Mouse (Mus musculus) midbrain, postnatal 0 days (tissue): ENCODE results near the gene Cyp3a25. TPM values are rescaled to one million over a fixed set of nuclear protein-coding genes. Genes with fewer than 3 reads are reported as not detected.
"Not testable (repeated sequence)": the region's sequence is repeated elsewhere in the genome, so short reads cannot be mapped to it uniquely, and the experiment has no call there.

Experiments
- ATAC-seq: fragments of 200-750 bp; cut with Nextera tagmentation; 2 replicates; pipeline ENCODE4 v1.8.0; 2017; ENCODE audit warnings: moderate number of reproducible peaks, mild to moderate bottlenecking, moderate TSS enrichment, moderate library complexity; ENCODE audit not compliant: low FRiP score
- DNase-seq: peaks from one replicate; pipeline ENCODE4 v3.0.0-alpha.2; 2015; ENCODE audit warnings: low spot score
- H3K27ac ChIP-seq: fragments of 300-500 bp; sonication (generic); 2 replicates; pipeline ENCODE4 v1.5.1; 2014; ENCODE audit warnings: low read depth, mild to moderate bottlenecking, low read length, mixed read lengths
- H3K27me3 ChIP-seq: fragments of 300-500 bp; sonication (generic); 2 replicates; pipeline ENCODE4 v1.6.1; 2014; ENCODE audit warnings: low read length, control low read depth, mixed read lengths; ENCODE audit not compliant: insufficient read depth
- H3K36me3 ChIP-seq: fragments of 300-500 bp; sonication (generic); 2 replicates; pipeline ENCODE4 v1.6.1; 2014; ENCODE audit warnings: low read length, control low read depth, mixed read lengths; ENCODE audit not compliant: insufficient read depth
- H3K4me1 ChIP-seq: fragments of 300-500 bp; sonication (generic); 2 replicates; pipeline ENCODE4 v1.6.1; 2014; ENCODE audit warnings: mild to moderate bottlenecking, control low read depth, antibody characterized with exemption, low read length, mixed read lengths; ENCODE audit not compliant: insufficient read depth
- H3K4me2 ChIP-seq: fragments of 300-500 bp; sonication (generic); 2 replicates; pipeline ENCODE4 v1.6.1; 2014; ENCODE audit warnings: low read depth, mild to moderate bottlenecking, low read length, mixed read lengths; ENCODE audit not compliant: poor library complexity, severe bottlenecking
- H3K4me3 ChIP-seq: fragments of 300-500 bp; sonication (generic); 2 replicates; pipeline ENCODE4 v1.5.1; 2014; ENCODE audit warnings: low read depth, mild to moderate bottlenecking, low read length, moderate library complexity
- H3K9ac ChIP-seq: fragments of 300-500 bp; sonication (generic); replicated peaks from 2 replicates; pipeline ENCODE4 v1.6.1; 2014; ENCODE audit warnings: mild to moderate bottlenecking, low read length, moderate library complexity, mixed read lengths; ENCODE audit not compliant: poor library complexity, severe bottlenecking
- H3K9me3 ChIP-seq: fragments of 300-500 bp; sonication (generic); 2 replicates; pipeline ENCODE4 v1.6.1; 2016; ENCODE audit warnings: low read length, control low read depth
- CTCF ChIP-seq: IDR thresholded peaks from 2 replicates; pipeline ENCODE4 v1.5.1; 2016; ENCODE audit warnings: antibody characterized with exemption, mild to moderate bottlenecking
- WGBS: fragments of 180-500 bp; shearing (Covaris S2); extraction: QIAGEN DNeasy Blood & Tissue Kit; methylation state at CpG from one replicate; pipeline ENCODE4 v1.1.7; 2014; 5-methylcytosine and 5-hydroxymethylcytosine counted together
- polyA plus RNA-seq: library from polyadenylated mRNA; unstranded; fragments of >200 nt; fragmentation: Nextera tagmentation; extraction: Ambion mirVana; gene quantifications from 2 replicates; pipeline ENCODE4 v1.2.1, GENCODE M21; 2015
- total RNA-seq: library from RNA; depleted of rRNA; stranded (reverse); fragments of >200 nt; gene quantifications from 2 replicates; pipeline ENCODE4 v1.2.3, GENCODE M21; 2014; rRNA removed

The Cyp3a25 gene
- total RNA-seq (not detected in 2 replicates), polyA plus RNA-seq (not detected in 2 replicates)

DNA sequence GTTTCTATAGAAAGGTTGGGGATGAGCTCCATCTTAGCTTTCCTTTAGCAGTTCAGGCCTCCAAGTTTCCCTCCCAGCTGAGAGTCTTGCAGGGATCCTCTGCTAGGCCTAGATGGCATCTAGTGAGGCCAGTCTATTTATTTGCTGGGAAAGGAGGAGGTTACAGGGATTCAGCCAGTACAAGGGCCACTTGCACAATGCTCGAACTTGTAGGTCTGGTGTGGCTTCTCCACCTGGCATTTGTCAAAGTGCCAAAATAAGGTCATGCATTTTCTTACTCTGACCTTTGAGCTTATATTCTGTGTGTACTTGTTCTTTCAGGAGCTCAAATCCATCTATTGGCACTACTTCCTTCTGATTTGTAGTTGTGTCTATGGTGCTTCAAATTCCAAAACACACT, at the start of gene Cyp3a25:
Gene Cyp3a25 (minus strand): TSS at position 110 of the 400 bp plus-strand sequence.
- not testable (repeated sequence) for H3K9ac ChIP-seq, H3K27ac ChIP-seq, H3K36me3 ChIP-seq, ATAC-seq, H3K27me3 ChIP-seq, H3K4me1 ChIP-seq, DNase-seq, H3K4me3 ChIP-seq, H3K4me2 ChIP-seq
- peaks cover 12% of the 10 kb centered on the region; the same call in 1 of the 2 replicates for H3K9me3 ChIP-seq
- WGBS, result 61% methylated on average over 1 of the region's 1 CpGs

- WGBS, result 49% methylated on average over 4 of the region's 4 CpGs
- Histone ChIP-seq H3K27ac (no peak overlapping the region), H3K9ac (no peak overlapping the region), H3K27me3 (no peaks in the 10 kb centered on the region), H3K4me3 (no peak overlapping the region), H3K4me1 (no peaks in the 10 kb centered on the region), H3K4me2 (no peak overlapping the region), H3K36me3 (no peaks in the 10 kb centered on the region), H3K9me3 (peaks cover 26% of the 10 kb centered on the region)
- no peak for TF ChIP-seq CTCF
- no peak for ATAC-seq
- no peak for DNase-seq
Measured at GRCm38 (mm10) chr5:146021136-146021535, 11.7 kb upstream of the Cyp3a25 start.

- ATAC-seq, result no peak
- H3K4me3 ChIP-seq, result no peak overlapping the region
- TF ChIP-seq CTCF, result no peak
- H3K27me3 ChIP-seq, result no peaks in the 10 kb centered on the region
- no peaks in the 10 kb centered on the region for H3K36me3 ChIP-seq
- DNase-seq, result no peak
- H3K9me3 ChIP-seq, result peaks cover 37% of the 10 kb centered on the region
- no peak overlapping the region for H3K9ac ChIP-seq
- WGBS, result 71% methylated on average over 5 of the region's 5 CpGs
- no peak overlapping the region for H3K27ac ChIP-seq
- H3K4me2 ChIP-seq, result no peak overlapping the region
- no peaks in the 10 kb centered on the region for H3K4me1 ChIP-seq
Measured at GRCm38 (mm10) chr5:146018275-146018674, 8.9 kb upstream of the Cyp3a25 start.

DNA sequence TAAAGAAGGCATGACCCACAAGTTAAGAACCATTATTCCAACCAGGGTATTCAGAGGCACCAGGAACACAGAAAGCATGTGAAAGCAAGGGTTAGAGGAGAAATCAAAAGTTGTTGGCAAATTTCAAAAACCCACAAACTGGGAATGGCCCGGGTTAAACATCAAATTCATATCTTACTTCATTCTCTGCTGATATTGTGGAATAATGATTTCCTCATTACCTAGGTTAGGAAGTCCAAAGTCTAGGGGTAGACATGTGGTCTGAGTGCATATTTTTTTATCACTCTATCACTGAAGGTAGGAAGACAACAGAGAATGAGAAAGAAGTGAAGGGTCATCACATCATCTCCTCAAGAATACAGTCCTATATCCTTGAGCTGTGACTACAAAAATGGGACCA, 1.8 kb upstream of the Cyp3a25 start:
- Histone ChIP-seq H3K27me3 (no peaks in the 10 kb centered on the region), H3K4me2 (no peak overlapping the region), H3K4me3 (no peak overlapping the region), H3K4me1 (no peaks in the 10 kb centered on the region), H3K36me3 (no peaks in the 10 kb centered on the region), H3K27ac (no peak overlapping the region), H3K9me3 (peaks cover 24% of the 10 kb centered on the region; the same call in 1 of the 2 replicates), H3K9ac (no peak overlapping the region)
- 90% methylated on average over 1 of the region's 1 CpGs for WGBS
- no peak for ATAC-seq
- no peak for DNase-seq
- no peak for TF ChIP-seq CTCF

- Histone ChIP-seq H3K4me3 (no peak overlapping the region), H3K9ac (no peak overlapping the region)
- no peak for ATAC-seq
Measured at GRCm38 (mm10) chr5:145967080-145967479, 42.3 kb downstream of the Cyp3a25 start.

More at GRCm38 (mm10) chr5:145967080-145967479, 42.3 kb downstream of the Cyp3a25 start:
- H3K36me3 ChIP-seq, result no peaks in the 10 kb centered on the region
- no peaks in the 10 kb centered on the region for H3K27me3 ChIP-seq
- no peak for DNase-seq
- peaks cover 15% of the 10 kb centered on the region for H3K9me3 ChIP-seq
- no peak overlapping the region for H3K27ac ChIP-seq
- H3K4me1 ChIP-seq, result no peaks in the 10 kb centered on the region
- no peak overlapping the region for H3K4me2 ChIP-seq
- TF ChIP-seq CTCF, result no peak

Other genes with a start within 250 kb of the Cyp3a25 start
- not detected in 2 replicates for gene Cyp3a44, start 203.7 kb downstream of the Cyp3a25 start, total RNA-seq
- gene Cyp3a44, start 203.7 kb downstream of the Cyp3a25 start, polyA plus RNA-seq, result not detected in 2 replicates
- not detected in 2 replicates for gene Cyp3a11, start 129.7 kb downstream of the Cyp3a25 start, total RNA-seq
- gene Cyp3a11, start 129.7 kb downstream of the Cyp3a25 start, polyA plus RNA-seq, result not detected in 2 replicates
- gene Cyp3a59, start 69.6 kb upstream of the Cyp3a25 start, total RNA-seq, result not detected in 2 replicates
- gene Cyp3a59, start 69.6 kb upstream of the Cyp3a25 start, polyA plus RNA-seq, result not detected in 2 replicates
- gene Gm5565, start 150.9 kb upstream of the Cyp3a25 start, total RNA-seq, result not detected in 2 replicates
- gene Gm5565, start 150.9 kb upstream of the Cyp3a25 start, polyA plus RNA-seq, result not detected in 2 replicates
- not detected in 2 replicates for gene Gm6309, start 161.1 kb upstream of the Cyp3a25 start, total RNA-seq
- not detected in 2 replicates for gene Gm6309, start 161.1 kb upstream of the Cyp3a25 start, polyA plus RNA-seq
- not detected in 2 replicates for gene 1700001J03Rik, start 175.7 kb upstream of the Cyp3a25 start, total RNA-seq
- gene 1700001J03Rik, start 175.7 kb upstream of the Cyp3a25 start, polyA plus RNA-seq, result 0.27 TPM in 1 of 2 replicates, not detected in the other
- 9.0 and 12.8 TPM in 2 replicates for gene Rnf6, start 211.9 kb upstream of the Cyp3a25 start, total RNA-seq
- 24.6 and 29.9 TPM in 2 replicates for gene Rnf6, start 211.9 kb upstream of the Cyp3a25 start, polyA plus RNA-seq
- 42.1 and 46.3 TPM in 2 replicates for gene Cdk8, start 221.6 kb upstream of the Cyp3a25 start, total RNA-seq
- 13.9 and 15.4 TPM in 2 replicates for gene Cdk8, start 221.6 kb upstream of the Cyp3a25 start, polyA plus RNA-seq